Mouse (Mus musculus) T-helper 1 cell (primary cell): Measurements from ENCODE around the gene Pcdh17.

Experiments used
- in situ Hi-C: fragments of 300-600 bp; cut with MboI, MseI; formaldehyde crosslinking; loops from one replicate; pipeline ENCODE4 v1.15.1; 2025; ENCODE audit warnings: high pct_unique_total_duplicates

The Pcdh17 gene

DNA sequence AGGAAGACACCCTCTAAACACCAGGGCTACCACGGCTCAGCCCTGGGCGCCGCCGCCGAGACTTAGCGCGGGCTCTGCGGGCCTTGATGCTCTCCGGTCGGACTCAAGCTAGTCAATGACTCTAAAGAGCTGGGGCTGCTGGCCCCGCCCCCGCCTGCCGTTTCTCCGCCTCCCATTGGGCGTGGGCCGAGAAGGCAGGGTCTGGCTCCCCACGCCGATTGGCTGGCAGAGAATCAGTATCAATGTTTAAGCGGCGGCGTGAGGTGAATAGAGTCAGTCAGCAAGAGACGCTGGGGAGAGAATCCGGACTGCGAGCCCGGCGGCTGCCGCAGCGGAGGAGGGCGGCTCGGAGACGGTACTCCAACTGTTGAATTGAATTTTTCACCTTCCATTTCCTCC, at the start of gene Pcdh17:
Pcdh17 (plus strand) TSS at position 276 of the 399 bp plus-strand sequence.
- in situ Hi-C loops, result no loop called here

DNA sequence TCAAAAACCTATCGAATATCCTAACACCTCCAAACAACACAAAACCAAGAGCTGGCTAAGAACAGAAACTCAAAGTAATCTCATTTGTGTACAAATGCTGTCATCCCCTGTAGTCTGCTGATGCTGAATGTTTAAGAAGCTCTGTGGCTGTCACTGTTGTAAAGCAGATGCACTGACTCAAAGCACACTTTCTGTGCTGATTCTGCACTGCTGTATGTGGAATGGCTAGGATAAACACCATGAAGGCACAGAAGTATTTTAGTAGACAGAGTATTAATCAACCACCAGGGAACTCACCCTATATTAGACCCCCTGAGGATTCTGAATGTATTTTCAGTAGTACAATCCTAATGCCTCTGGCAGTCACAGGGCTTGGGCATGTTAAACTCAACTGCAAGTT, 46.2 kb upstream of the Pcdh17 start:
- in situ Hi-C loops, result no loop called here

DNA sequence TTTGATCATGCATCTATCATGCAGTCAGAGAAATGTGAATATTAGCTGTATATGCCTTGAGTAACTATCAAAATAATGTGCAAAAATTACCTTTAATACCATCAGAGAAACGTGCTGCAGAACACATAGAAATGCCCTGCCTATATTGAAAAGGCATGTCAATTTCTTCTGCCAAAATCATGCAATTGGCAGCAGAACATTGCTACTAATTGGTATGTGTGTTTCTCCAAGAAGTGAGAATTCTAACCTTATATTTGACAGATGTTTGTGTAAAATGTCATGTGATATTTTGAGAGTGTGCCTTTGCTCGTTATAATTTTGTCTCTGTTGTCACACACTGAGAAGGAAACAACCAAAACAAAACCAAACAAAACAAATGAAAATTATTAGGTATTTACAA, 18.6 kb upstream of the Pcdh17 start:
- in situ Hi-C loops, result loop anchor here (5.0 kb wide), 1 partner anchor 183 kb away; no protein-coding TSS in a partner anchor

DNA sequence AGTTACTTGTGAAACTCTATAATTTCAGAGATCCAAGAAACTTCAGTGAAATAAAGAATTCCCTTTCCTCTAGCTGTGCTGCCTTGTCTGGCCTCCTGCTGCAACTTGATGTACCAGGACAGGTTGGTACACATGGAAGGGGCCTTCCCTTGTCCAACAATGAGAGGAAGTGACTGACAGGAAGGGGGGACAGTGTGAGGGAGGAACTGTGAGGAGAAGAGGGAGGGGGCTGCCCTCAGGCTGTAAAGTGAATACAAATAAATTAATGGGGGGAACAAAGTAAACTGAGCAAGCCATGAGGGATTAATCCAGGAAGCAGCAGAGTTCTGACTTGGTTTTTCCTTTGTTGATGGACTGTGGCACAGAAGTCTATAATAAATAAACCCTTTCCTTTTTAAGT, 16.7 kb upstream of the Pcdh17 start:
- in situ Hi-C loops, result no loop called here

DNA sequence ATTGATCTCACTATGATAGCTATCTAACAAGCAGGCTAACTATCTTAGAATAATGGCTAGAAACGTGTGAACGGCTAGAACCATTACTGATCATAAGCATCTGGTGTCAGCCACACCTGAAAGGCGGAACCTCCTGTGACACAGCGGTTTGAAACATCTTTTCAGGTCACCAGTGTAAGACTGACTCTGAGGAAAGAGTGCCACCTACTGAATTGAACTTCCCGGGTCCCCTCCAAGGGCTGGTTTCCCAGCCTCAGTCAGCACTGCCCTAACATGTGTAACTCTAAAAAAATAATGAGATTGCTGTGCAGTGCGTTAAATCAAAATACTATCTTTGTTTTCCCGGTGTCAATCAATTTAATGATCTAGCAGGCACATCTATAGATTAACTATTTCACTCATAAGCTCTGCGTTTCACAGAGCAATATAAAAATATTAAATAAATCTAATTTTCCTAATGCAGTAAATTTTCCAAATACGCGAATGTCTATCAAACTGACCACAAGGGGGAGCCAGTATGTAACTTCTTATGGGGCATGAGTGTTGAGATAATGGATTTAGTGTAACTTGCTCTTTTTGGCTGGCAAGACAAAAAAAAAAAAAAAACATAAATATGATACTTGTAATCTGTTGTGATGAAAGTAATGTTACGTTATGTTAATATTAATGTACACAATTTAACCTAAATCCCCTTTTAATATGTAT, 5.1 kb upstream of the Pcdh17 start:
- in situ Hi-C loops, result no loop called here

DNA sequence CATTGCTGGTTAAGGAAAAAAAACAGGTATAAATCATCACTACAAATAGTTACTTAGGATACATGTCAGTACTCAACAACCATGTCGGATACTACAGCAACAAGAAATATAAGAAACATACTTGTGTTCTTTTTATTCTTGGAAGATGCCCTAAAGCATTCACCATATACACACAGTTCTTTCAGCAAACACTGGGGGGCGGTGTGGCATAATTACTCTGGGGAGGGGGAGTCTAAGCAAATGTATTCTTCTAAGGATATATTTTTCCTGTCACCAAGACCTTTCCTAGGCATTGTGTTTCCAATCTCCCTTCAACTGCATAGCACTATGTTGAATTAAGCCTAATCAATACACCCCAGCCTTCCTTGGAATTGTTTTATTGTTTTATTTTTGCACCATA, 2.5 kb upstream of the Pcdh17 start:
- in situ Hi-C loops, result no loop called here

DNA sequence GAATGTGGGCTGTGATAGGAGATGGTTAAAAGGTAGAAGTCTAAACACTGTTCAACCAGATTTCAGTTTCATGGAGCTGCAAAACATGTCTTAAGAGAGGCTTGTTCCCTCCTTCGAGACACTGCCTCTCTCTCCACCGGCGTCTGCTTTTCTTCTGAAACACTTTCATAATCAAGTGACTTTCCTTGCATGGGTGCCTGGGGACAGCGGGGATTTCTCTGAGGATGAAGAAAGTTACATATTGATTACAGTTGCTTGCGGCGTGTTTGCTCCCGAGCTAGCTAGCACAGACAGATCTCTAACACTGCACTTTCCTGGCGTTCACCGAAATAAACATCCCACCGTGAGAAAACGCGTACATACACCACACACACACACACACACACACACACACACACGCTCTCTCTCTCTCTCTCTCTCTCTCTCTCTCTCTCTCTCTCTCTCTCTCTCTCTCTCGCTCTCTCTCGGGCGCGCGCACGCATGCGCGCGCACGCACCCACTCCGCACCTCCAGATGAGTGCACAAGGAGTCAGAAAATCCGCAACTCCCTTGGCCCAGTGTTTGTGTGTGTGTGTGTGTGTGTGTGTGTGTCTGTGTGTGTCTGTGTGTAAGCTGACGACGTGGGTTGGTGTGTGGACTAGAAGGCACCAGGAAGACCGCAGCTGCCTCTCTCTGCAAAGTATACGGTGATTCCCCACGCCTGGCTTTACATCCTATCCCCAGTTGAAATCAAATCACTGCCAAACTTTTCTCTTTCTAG, 655 bp upstream of the Pcdh17 start:
- in situ Hi-C loops, result no loop called here

DNA sequence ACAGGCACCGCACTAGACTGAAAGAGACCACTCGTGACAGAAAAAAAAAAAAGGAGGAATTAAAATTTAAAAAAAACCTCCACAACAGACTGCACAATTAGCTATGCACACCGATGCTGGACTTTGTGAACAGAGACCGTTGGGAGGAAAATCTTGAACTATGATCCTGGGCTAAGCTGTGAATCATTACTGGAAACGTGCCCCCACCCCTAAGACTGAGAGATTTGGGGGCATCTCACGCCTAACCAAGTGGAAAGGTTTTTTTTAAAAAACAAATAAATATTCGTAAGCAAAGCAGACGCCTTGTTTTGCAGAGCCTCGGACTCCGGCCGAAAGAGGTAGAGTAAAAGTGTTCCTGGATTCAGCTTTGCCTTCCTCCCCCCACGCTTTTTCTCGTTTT, 398 bp downstream of the Pcdh17 start:
- in situ Hi-C loops, result no loop called here

DNA sequence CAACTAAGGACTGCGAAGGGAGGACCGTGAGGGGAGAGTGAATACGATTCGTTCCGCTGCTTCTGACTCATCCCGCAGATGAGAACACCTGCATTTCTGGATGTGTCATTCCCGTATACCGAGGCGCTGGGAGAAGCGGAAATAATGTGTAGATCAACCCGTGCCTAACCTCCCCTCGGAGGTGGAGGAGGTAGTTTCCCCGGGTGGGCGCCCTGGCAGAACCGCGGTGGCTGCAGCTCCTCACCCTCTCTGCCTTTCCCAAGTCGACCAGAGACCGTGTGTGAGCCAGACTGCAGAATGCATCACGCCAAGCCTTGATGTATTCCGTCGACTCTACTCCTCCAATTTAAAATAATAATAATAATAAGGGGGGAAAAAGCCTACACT, 906 bp downstream of the Pcdh17 start:
- in situ Hi-C loops, result no loop called here

DNA sequence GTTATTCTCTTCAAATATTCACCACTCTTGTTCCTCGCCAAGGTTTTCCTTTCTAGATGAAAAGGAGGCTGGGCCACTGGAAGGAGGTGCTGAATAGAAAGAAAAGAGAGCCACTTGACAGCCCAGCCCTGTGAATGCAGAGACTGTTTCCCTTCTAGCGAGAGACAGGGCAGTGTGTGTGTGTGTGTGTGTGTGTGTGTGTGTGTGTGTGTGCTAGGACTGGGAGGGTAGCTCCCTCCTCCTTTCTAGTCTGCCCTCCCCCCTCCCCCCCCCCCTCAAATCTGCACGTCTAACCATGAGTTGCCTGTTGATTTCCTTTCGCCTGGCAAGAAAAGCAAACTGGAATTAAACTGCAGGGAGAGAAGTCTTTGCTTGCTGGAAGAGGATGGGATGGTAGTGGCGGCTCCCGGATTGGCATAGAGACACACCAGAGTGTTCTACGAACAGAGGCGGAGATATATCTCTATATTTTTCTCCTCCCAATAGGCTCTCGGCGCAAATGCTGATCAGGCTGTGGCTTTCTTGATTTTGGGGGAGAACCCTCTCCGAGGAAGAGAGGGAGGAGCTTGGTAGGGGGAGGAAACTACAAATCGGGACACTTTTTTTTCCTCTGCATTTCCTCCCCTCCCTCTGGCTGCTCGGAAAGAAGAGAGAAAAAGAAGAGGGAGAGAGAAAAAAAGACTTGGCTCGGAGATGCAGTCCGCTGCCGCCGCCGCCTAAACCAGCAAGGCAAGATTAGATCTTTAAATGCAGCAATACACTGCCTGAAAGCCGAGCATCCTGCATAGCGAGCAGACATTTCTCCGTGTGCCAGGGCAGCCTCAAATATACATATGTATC, 1.5 kb downstream of the Pcdh17 start:
- in situ Hi-C loops, result no loop called here

DNA sequence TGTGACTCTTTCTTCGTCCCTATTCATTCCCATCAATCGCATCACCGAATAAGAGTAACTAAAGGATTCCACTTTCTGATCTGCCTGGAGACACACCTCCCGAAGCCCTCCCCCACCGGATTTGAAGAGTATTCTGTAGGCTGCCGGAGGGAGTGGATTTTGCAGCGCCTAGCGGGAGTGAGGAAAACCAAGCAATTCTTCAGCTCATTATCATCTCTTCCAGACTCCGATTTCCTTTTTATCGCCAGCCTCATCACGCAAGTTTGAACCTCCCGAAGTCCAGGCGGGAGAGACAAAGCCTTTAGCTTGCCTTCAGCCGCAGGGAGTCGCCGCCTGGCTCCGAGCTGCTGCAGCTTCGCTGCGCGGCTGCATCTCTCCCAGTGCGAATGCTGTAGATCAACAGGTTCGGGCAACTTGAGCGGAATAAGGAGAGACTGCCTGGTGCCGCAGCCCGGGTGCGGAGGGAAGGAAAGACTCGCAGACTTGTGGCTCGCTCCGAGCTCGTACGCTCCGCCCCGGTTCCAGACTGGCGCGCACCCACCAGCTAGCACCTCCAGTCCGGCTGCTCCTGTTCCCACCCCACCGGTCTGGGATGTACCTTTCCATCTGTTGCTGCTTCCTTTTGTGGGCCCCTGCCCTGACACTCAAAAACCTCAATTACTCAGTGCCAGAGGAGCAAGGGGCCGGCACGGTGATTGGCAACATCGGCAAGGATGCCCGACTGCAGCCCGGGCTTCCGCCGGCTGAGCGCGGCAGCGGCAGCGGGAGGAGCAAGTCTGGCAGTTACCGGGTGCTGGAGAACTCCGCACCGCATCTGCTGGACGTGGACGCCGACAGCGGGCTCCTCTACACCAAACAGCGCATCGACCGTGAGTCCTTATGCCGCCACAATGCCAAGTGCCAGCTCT, 2.4 kb downstream of the Pcdh17 start:
- in situ Hi-C loops, result no loop called here

DNA sequence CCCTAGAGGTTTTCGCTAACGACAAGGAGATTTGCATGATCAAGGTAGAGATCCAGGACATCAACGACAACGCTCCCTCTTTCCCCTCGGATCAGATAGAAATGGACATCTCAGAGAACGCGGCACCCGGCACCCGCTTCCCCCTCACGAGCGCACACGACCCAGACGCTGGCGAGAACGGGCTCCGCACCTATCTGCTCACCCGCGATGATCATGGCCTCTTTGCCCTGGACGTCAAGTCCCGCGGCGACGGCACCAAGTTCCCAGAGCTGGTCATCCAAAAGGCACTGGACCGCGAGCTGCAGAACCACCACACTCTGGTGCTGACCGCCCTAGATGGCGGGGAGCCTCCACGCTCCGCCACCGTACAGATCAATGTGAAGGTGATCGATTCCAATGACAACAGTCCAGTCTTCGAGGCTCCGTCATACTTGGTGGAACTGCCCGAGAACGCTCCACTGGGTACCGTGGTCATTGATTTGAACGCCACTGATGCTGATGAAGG, 3.1 kb downstream of the Pcdh17 start:
- in situ Hi-C loops, result no loop called here

DNA sequence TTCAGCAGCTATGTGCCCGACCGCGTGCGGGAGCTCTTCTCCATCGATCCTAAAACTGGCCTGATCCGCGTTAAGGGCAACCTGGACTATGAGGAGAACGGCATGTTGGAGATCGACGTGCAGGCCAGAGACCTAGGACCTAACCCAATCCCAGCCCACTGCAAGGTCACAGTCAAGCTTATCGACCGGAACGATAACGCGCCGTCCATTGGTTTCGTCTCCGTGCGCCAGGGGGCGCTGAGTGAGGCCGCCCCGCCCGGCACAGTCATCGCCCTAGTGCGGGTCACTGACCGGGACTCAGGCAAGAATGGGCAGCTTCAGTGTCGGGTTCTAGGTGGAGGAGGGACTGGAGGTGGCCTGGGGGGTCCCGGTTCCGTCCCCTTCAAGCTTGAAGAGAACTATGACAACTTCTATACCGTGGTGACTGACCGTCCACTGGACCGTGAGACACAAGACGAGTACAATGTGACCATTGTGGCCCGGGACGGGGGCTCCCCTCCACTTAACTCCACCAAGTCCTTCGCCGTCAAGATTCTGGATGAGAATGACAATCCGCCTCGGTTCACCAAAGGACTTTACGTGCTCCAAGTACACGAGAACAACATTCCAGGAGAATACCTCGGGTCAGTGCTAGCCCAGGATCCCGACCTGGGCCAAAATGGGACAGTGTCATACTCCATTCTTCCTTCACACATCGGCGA, 3.7 kb downstream of the Pcdh17 start:
- in situ Hi-C loops, result no loop called here

DNA sequence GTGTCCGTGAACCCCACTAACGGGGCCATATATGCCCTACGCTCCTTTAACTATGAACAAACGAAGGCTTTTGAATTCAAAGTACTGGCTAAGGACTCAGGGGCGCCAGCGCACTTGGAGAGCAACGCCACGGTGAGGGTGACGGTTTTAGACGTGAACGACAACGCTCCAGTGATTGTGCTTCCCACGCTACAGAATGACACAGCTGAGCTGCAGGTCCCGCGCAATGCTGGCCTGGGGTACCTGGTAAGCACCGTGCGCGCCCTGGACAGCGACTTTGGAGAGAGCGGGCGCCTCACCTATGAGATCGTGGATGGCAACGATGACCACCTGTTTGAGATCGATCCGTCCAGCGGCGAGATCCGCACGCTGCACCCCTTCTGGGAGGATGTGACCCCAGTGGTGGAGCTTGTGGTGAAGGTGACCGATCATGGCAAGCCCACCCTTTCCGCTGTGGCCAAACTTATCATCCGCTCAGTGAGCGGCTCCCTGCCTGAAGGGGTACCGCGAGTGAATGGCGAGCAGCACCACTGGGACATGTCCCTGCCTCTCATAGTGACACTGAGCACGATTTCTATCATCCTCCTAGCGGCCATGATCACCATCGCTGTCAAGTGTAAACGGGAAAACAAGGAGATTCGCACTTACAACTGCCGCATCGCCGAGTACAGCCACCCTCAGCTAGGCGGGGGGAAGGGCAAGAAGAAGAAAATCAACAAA, 4.5 kb downstream of the Pcdh17 start:
- in situ Hi-C loops, result no loop called here

DNA sequence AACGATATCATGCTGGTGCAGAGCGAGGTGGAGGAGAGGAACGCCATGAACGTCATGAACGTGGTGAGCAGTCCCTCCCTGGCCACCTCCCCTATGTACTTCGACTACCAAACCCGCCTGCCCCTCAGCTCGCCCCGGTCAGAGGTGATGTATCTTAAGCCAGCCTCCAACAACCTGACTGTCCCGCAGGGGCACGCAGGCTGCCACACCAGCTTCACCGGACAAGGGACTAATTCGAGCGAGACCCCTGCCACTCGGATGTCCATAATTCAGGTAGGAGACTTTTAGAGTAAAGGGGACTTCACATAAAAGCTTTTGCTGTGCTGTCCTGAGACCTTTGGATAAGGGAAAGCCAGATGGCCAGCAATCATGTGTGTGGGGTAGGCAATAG, 5.0 kb downstream of the Pcdh17 start:
- in situ Hi-C loops, result no loop called here

DNA sequence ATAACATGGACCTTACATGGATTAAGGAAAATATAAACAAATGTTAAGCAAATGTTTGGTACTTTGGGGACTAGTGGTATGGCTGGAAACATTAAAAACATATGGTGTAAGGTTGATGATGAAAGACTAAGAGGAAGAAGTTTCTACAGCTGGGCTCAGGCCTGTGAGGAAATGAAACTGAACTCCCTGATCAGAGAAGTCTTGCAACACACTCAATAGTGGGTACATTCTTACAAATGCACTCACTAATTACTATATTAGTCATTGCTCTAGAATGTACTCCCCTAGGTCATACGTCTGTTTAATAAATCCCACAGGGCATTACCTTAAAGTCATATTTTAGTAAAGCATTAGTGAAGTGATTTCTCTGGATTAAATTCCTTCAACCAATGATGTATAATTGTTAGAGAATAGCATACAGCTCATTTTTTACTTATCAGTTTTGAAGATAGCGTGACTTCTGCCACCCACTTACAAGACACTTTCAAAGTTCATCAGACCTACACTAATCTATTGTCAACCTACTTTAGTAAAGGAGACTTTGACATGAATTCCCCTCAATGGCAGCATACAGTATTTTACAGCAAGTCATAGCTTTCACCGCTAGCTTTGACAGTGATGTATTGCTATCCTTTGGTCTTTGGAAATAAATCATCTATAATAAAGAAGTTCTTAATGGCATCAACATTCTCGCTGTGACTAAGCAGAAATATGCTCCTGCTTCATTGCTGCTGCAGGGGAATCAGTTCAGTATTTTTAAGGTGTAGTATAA, 10.9 kb downstream of the Pcdh17 start:
- in situ Hi-C loops, result no loop called here

DNA sequence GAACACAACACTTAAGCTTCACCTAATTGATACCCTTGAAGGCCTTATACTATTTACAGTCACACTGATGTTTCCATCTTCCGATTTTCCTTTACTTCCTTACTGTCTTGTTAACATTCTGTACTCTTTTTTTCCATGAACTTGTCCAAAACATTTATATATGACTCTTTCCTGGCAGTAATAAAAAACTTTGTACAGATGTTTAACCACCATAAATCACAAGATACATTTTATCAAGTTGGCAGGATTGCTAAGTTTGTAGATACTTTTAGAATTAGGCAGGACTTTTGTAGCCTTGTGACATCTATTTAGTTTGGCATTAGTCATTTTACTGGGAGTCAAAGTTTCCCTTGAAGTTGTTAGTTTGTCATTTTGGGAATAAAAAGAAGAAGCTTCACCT, 32.1 kb downstream of the Pcdh17 start:
- in situ Hi-C loops, result no loop called here

DNA sequence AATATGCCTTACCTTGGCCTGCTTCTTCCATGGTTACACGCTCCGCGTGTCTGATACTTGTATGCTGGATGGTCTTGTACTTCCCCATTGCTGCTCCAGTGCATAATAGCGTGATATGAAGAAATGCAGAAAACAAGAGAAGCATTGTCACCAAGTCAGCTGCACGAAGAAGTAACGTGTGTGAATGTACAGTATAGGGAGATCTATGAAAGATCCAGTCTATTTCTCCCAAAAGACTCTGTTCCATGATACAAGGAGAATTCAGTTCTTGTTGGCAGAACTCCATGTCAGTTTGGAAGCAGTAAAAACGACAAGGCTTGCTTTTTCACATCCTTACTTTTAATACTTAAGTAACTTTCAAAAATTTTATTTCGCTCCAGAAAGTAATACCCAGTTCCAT, 33.0 kb downstream of the Pcdh17 start:
- in situ Hi-C loops, result no loop called here

DNA sequence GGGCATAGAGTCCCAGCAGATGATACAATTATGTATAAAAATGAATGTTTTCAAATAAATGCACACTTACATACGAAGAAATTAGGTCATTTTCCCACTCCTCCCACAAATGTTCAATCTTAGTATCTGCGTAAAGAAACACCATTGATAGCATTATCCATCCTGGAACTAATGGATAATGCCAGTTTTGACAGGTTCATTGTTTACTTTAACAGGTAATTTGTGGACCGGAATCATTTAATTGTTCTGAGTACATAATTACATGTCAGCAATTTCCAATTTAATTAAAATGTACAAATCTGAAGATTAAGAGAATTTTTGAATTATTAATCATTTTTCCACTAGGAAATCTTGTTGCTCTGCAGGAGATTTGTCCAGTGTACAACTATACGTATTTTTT, 33.5 kb downstream of the Pcdh17 start:
- in situ Hi-C loops, result no loop called here
